Mouse (Mus musculus): ENCODE results near the gene Acsm3. TPM values are rescaled to one million over a fixed set of nuclear protein-coding genes. Genes with fewer than 3 reads are reported as not detected.
"Not testable (repeated sequence)": the region's sequence is repeated elsewhere in the genome, so short reads cannot be mapped to it uniquely, and the experiment has no call there.

Acsm3 gene
- total RNA-seq (2014; rRNA removed; ENCODE audit: low replicate concordance) (0.08 TPM in 1 of 2 replicates, not detected in the other), polyA plus RNA-seq (2015; fragmentation: Nextera tagmentation; extraction: Ambion mirVana) (not detected in 2 replicates)

GRCm38 (mm10) chr7:119760527-119760951 lies at the start of gene Acsm3:
TSS of gene Acsm3 (plus strand) at chr7:119760923.
- no peaks in the 10 kb centered on the region for H3K36me3 ChIP-seq (replicated peaks; ENCODE audit: control insufficient read depth, insufficient read depth, low read length)
- H3K4me3 ChIP-seq (ENCODE audit: low read depth, low read length), result no peak within 1 kb of the TSS
- no peaks in the 10 kb centered on the region for H3K27me3 ChIP-seq (ENCODE audit: control insufficient read depth, insufficient read depth, low read length)
- H3K4me1 ChIP-seq (ENCODE audit: control insufficient read depth, insufficient read depth), result no peaks in the 10 kb centered on the region
- TF ChIP-seq EP300 (IDR thresholded peaks at IDR 0.05; ENCODE audit: low read depth), result no peak
- no peak for TF ChIP-seq CTCF (IDR thresholded peaks at IDR 0.05; ENCODE audit: low read depth)
- H3K9me3 ChIP-seq (replicated peaks; ENCODE audit: control insufficient read depth, low read length), result no peaks in the 10 kb centered on the region
- H3K4me2 ChIP-seq (ENCODE audit: low read depth, low read length), result no peak within 1 kb of the TSS
- no peak within 1 kb of the TSS for H3K27ac ChIP-seq (ENCODE audit: low read depth)
- no peak within 1 kb of the TSS for H3K9ac ChIP-seq (replicated peaks; ENCODE audit: low read depth, low read length)
- ATAC-seq (ENCODE audit: insufficient read depth, low read depth) (no peak), DNase-seq (ENCODE audit: low spot score) (no peak)
- WGBS, result 67% methylated on average over 11 of the region's 11 CpGs

- Histone ChIP-seq H3K9ac (replicated peaks; ENCODE audit: low read depth, low read length) (no peak overlapping the region), H3K4me3 (ENCODE audit: low read depth, low read length) (no peak overlapping the region), H3K36me3 (replicated peaks; ENCODE audit: control insufficient read depth, insufficient read depth, low read length) (peaks cover 34% of the 10 kb centered on the region), H3K27ac (ENCODE audit: low read depth) (no peak overlapping the region), H3K27me3 (ENCODE audit: control insufficient read depth, insufficient read depth, low read length) (no peaks in the 10 kb centered on the region), H3K9me3 (replicated peaks; ENCODE audit: control insufficient read depth, low read length) (no peaks in the 10 kb centered on the region), H3K4me1 (ENCODE audit: control insufficient read depth, insufficient read depth) (no peaks in the 10 kb centered on the region), H3K4me2 (ENCODE audit: low read depth, low read length) (no peak overlapping the region)
- ATAC-seq (ENCODE audit: insufficient read depth, low read depth) (no peak), DNase-seq (ENCODE audit: low spot score) (no peak)
- WGBS, result 88% methylated on average over 7 of the region's 7 CpGs
- no peak for TF ChIP-seq CTCF (IDR thresholded peaks at IDR 0.05; ENCODE audit: low read depth)
These were observed 46.6 kb upstream of the Acsm3 start for GRCm38 (mm10) chr7:119714111-119714510.

GRCm38 (mm10) chr7:119720253-119720946 lies 40.3 kb upstream of the Acsm3 start, which contains the start of gene Thumpd1:
TSS of gene Thumpd1 (minus strand) at chr7:119720798.
- Histone ChIP-seq H3K4me2 (ENCODE audit: low read depth, low read length) (peak within 1 kb of the TSS; percentile 78), H3K4me1 (ENCODE audit: control insufficient read depth, insufficient read depth) (peaks cover 6% of the 10 kb centered on the region), H3K27me3 (ENCODE audit: control insufficient read depth, insufficient read depth, low read length) (no peaks in the 10 kb centered on the region), H3K4me3 (ENCODE audit: low read depth, low read length) (peak within 1 kb of the TSS; percentile 79), H3K27ac (ENCODE audit: low read depth) (peak within 1 kb of the TSS; percentile 59), H3K9ac (replicated peaks; ENCODE audit: low read depth, low read length) (peak within 1 kb of the TSS; percentile 75), H3K9me3 (replicated peaks; ENCODE audit: control insufficient read depth, low read length) (no peaks in the 10 kb centered on the region), H3K36me3 (replicated peaks; ENCODE audit: control insufficient read depth, insufficient read depth, low read length) (peaks cover 34% of the 10 kb centered on the region)
- TF ChIP-seq CTCF (IDR thresholded peaks at IDR 0.05; ENCODE audit: low read depth) (peak; percentile 66), EP300 (IDR thresholded peaks at IDR 0.05; ENCODE audit: low read depth) (no peak)
- ATAC-seq (ENCODE audit: insufficient read depth, low read depth) (peak; percentile 94), DNase-seq (ENCODE audit: low spot score) (peak; percentile 88)
- WGBS, result under 1% methylated on average over 60 of the region's 60 CpGs

- WGBS, result 13% methylated on average over 8 of the region's 8 CpGs
- ATAC-seq (ENCODE audit: insufficient read depth, low read depth) (peak; percentile 25; the same call in 1 of the 2 replicates), DNase-seq (ENCODE audit: low spot score) (no peak)
- H3K27me3 ChIP-seq (ENCODE audit: control insufficient read depth, insufficient read depth, low read length), result no peaks in the 10 kb centered on the region
- peak overlapping the region; percentile 15; the same call in 1 of the 2 replicates for H3K9ac ChIP-seq (replicated peaks; ENCODE audit: low read depth, low read length)
- H3K9me3 ChIP-seq (replicated peaks; ENCODE audit: control insufficient read depth, low read length), result no peaks in the 10 kb centered on the region
- H3K36me3 ChIP-seq (replicated peaks; ENCODE audit: control insufficient read depth, insufficient read depth, low read length), result peaks cover 29% of the 10 kb centered on the region
- peak overlapping the region; percentile 78 for H3K4me2 ChIP-seq (ENCODE audit: low read depth, low read length)
- H3K27ac ChIP-seq (ENCODE audit: low read depth), result peak overlapping the region; percentile 52; the same call in 1 of the 2 replicates
- no peak for TF ChIP-seq CTCF (IDR thresholded peaks at IDR 0.05; ENCODE audit: low read depth)
- TF ChIP-seq EP300 (IDR thresholded peaks at IDR 0.05; ENCODE audit: low read depth), result no peak
- peak overlapping the region; percentile 79 for H3K4me3 ChIP-seq (ENCODE audit: low read depth, low read length)
- H3K4me1 ChIP-seq (ENCODE audit: control insufficient read depth, insufficient read depth), result peaks cover 6% of the 10 kb centered on the region
These were observed 39.8 kb upstream of the Acsm3 start for GRCm38 (mm10) chr7:119720947-119721310.

GRCm38 (mm10) chr7:119727621-119728020 lies 33.1 kb upstream of the Acsm3 start:
- TF ChIP-seq EP300 (IDR thresholded peaks at IDR 0.05; ENCODE audit: low read depth) (no peak), CTCF (IDR thresholded peaks at IDR 0.05; ENCODE audit: low read depth) (no peak)
- Histone ChIP-seq H3K4me3 (ENCODE audit: low read depth, low read length) (no peak overlapping the region), H3K27me3 (ENCODE audit: control insufficient read depth, insufficient read depth, low read length) (no peaks in the 10 kb centered on the region), H3K4me2 (ENCODE audit: low read depth, low read length) (no peak overlapping the region), H3K4me1 (ENCODE audit: control insufficient read depth, insufficient read depth) (no peaks in the 10 kb centered on the region), H3K9me3 (replicated peaks; ENCODE audit: control insufficient read depth, low read length) (no peaks in the 10 kb centered on the region), H3K27ac (ENCODE audit: low read depth) (no peak overlapping the region), H3K36me3 (replicated peaks; ENCODE audit: control insufficient read depth, insufficient read depth, low read length) (no peaks in the 10 kb centered on the region), H3K9ac (replicated peaks; ENCODE audit: low read depth, low read length) (no peak overlapping the region)
- no peak for ATAC-seq (ENCODE audit: insufficient read depth, low read depth)
- DNase-seq (ENCODE audit: low spot score), result no peak
- WGBS, result 87% methylated on average over 2 of the region's 2 CpGs

GRCm38 (mm10) chr7:119731262-119731661 lies 29.5 kb upstream of the Acsm3 start:
- H3K4me2 ChIP-seq (ENCODE audit: low read depth, low read length); H3K27ac ChIP-seq (ENCODE audit: low read depth); H3K27me3 ChIP-seq (ENCODE audit: control insufficient read depth, insufficient read depth, low read length); ATAC-seq (ENCODE audit: insufficient read depth, low read depth); H3K36me3 ChIP-seq (replicated peaks; ENCODE audit: control insufficient read depth, insufficient read depth, low read length); H3K4me3 ChIP-seq (ENCODE audit: low read depth, low read length); H3K9ac ChIP-seq (replicated peaks; ENCODE audit: low read depth, low read length); H3K4me1 ChIP-seq (ENCODE audit: control insufficient read depth, insufficient read depth); DNase-seq (ENCODE audit: low spot score); H3K9me3 ChIP-seq (replicated peaks; ENCODE audit: control insufficient read depth, low read length): not testable (repeated sequence)
- 85% methylated on average over 4 of the region's 4 CpGs for WGBS

Data from heart, postnatal 0 days (tissue).